Mouse (Mus musculus) heart, embryonic 11.5 days (tissue): ENCODE data around the gene Rnasel. TPM values are rescaled to one million over a fixed set of nuclear protein-coding genes. Genes with fewer than 3 reads are reported as not detected.

Source experiments
- ATAC-seq: fragments of 200-750 bp; cut with Nextera tagmentation; replicated peaks from 2 replicates; pipeline ENCODE4 v1.8.0; 2017; ENCODE audit warnings: moderate library complexity; ENCODE audit not compliant: insufficient number of reproducible peaks, low FRiP score, low TSS enrichment
- H3K27ac ChIP-seq: fragments of 300-500 bp; sonication (generic); 2 replicates; pipeline ENCODE4 v1.5.1; 2014; ENCODE audit warnings: mild to moderate bottlenecking, low read depth, low read length
- H3K27me3 ChIP-seq: fragments of 300-500 bp; sonication (generic); 2 replicates; pipeline ENCODE4 v1.6.1; 2014; ENCODE audit warnings: mild to moderate bottlenecking, low read length, mixed read lengths; ENCODE audit not compliant: control insufficient read depth, insufficient read depth
- H3K36me3 ChIP-seq: fragments of 300-500 bp; sonication (generic); 2 replicates; pipeline ENCODE4 v1.6.1; 2014; ENCODE audit warnings: mild to moderate bottlenecking, low read length, moderate library complexity, mixed read lengths; ENCODE audit not compliant: control insufficient read depth, insufficient read depth
- H3K4me1 ChIP-seq: fragments of 300-500 bp; sonication (generic); 2 replicates; pipeline ENCODE4 v1.6.1; 2014; ENCODE audit warnings: low read length; ENCODE audit not compliant: control insufficient read depth, insufficient read depth
- H3K4me2 ChIP-seq: fragments of 300-500 bp; sonication (generic); 2 replicates; pipeline ENCODE4 v1.6.1; 2014; ENCODE audit warnings: mild to moderate bottlenecking, moderate library complexity
- H3K4me3 ChIP-seq: fragments of 300-500 bp; sonication (generic); 2 replicates; pipeline ENCODE4 v1.5.1; 2014; ENCODE audit warnings: low read depth, low read length
- H3K9ac ChIP-seq: fragments of 300-500 bp; sonication (generic); 2 replicates; pipeline ENCODE4 v1.6.1; 2014; ENCODE audit warnings: mild to moderate bottlenecking, low read depth, low read length, moderate library complexity
- H3K9me3 ChIP-seq: fragments of 300-500 bp; sonication (generic); replicated peaks from 2 replicates; pipeline ENCODE4 v1.6.1; 2016; ENCODE audit warnings: low read length; ENCODE audit not compliant: control insufficient read depth
- WGBS: fragments of 180-500 bp; shearing (Covaris S2); extraction: QIAGEN DNeasy Blood & Tissue Kit; methylation state at CpG from one replicate; pipeline ENCODE4 v1.1.7; 2014; ENCODE audit not compliant: insufficient replicate concordance; 5-methylcytosine and 5-hydroxymethylcytosine counted together
- polyA plus RNA-seq: library from polyadenylated mRNA; unstranded; fragments of >200 nt; fragmentation: Nextera tagmentation; extraction: Ambion mirVana; gene quantifications from 2 replicates; pipeline ENCODE4 v1.2.1, GENCODE M21; 2014

Gene Rnasel
- polyA plus RNA-seq, 1 experiment from 2014 or later = 9.3 TPM

DNA sequence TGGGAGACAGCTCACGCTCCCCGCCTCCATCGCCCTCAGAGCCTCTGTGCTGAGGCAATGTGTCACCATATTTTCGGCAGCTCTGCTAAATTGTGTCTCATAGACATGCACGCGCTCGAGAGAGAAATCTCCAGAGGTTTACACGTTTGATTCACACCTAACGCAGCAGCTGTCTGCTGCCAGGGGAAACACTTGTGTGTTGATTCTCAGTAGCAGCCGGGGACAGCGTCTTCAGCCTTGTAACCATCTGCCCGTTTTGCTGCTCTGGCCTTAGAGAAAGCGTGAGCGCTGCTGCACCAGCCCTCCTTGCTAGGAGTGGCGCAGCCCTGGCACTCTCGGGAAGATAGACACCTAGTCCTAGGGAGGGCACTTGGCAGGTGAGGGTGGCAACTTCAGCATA, 22.6 kb upstream of the Rnasel start:
- WGBS = 82% methylated on average over 16 of the region's 16 CpGs

DNA sequence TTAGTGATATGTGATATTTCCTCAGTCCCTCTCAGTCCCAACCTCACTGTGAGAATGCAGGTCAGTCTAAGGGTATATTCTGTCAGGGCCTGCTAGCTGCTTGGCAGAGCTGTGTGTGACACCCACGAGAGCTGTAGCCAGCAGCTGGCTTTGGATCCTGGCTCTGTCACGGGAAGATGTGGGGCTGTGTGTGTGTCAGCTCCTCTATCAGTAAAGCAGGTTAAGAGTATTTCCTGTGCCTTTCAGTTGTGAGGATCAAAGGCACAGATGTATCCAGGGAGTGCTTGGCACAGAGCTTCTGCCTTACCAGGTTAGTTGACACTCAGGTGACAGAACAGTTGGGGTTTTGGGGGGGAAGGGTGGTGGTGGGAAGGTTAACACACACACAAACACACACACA, 19.4 kb upstream of the Rnasel start:
- ATAC-seq = 0 out of 2 replicates have a peak, but pooled peaks have one; percentile 4
- Histone ChIP-seq H3K9me3 (no peaks in the 10 kb centered on the region), H3K9ac (no peak overlapping the region), H3K4me1 (peaks cover 14% of the 10 kb centered on the region), H3K4me2 (no peak overlapping the region), H3K4me3 (no peak overlapping the region), H3K36me3 (no peaks in the 10 kb centered on the region), H3K27ac (no peak overlapping the region), H3K27me3 (no peaks in the 10 kb centered on the region)
- 24% methylated on average over 2 of the region's 2 CpGs for WGBS

More for the DNA sequence above, 22.6 kb upstream of the Rnasel start:
- Histone ChIP-seq H3K4me1 (peaks cover 14% of the 10 kb centered on the region), H3K36me3 (no peaks in the 10 kb centered on the region), H3K9ac (no peak overlapping the region), H3K4me3 (no peak overlapping the region), H3K27ac (no peak overlapping the region), H3K27me3 (no peaks in the 10 kb centered on the region), H3K4me2 (no peak overlapping the region), H3K9me3 (no peaks in the 10 kb centered on the region)
- ATAC-seq = no peak

DNA sequence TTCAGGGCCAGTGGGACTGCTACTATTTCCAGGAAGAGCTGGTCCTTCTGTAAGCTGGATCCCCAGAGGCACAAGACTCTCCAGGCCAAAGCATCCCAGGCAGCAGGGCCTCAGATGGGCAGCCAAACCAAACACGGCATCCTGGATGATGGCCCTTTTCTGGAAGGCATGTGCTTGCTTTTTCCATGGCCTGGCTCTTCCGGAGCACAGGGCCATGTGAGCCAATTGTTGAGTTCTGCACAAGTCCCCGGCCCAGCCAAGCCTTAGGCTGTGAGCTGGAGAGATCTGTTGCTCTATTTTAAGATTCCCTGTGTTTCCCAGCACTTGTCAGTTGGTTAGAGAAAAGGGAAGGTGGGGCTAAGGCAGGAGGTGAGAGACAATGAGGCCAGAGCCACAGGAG, 18.6 kb upstream of the Rnasel start:
- 22% methylated on average over 3 of the region's 3 CpGs for WGBS
- ATAC-seq = peak; percentile 41; the same call in 1 of the 2 replicates
- no peak overlapping the region; the same call in 1 of the 2 replicates for H3K4me2 ChIP-seq

DNA sequence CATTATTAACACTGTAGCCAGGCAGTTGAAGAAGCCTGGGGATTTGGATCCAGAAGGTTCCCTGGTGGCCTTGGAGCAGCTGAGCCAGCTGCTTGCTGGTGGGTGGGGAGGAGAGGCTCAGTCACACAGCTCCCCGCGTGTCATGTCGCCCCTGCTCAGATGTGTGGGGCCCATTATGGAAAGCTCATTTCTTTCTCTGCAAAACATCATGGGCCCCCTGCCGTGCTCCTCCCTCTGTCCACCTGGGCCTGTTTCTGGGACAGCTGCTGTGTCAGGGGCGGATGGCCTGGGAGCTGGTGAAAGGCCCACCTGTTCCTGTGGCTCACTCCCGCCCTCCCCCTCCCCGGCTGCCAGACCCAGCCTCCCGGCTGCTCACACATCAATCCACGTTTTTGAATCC, 16.0 kb upstream of the Rnasel start:
- 51% methylated on average over 9 of the region's 9 CpGs for WGBS
- no peaks in the 10 kb centered on the region for H3K36me3 ChIP-seq
- H3K4me3 ChIP-seq = no peak overlapping the region
- peaks cover 4% of the 10 kb centered on the region for H3K27me3 ChIP-seq
- H3K27ac ChIP-seq = no peak overlapping the region
- H3K9me3 ChIP-seq = no peaks in the 10 kb centered on the region
- H3K4me1 ChIP-seq = peaks cover 14% of the 10 kb centered on the region
- H3K9ac ChIP-seq = no peak overlapping the region
- no peak overlapping the region for H3K4me2 ChIP-seq
- no peak for ATAC-seq

More for the DNA sequence above, 18.6 kb upstream of the Rnasel start:
- H3K36me3 ChIP-seq = no peaks in the 10 kb centered on the region
- no peak overlapping the region for H3K4me3 ChIP-seq
- H3K27me3 ChIP-seq = no peaks in the 10 kb centered on the region
- peaks cover 14% of the 10 kb centered on the region for H3K4me1 ChIP-seq
- H3K9me3 ChIP-seq = no peaks in the 10 kb centered on the region
- peak overlapping the region; percentile 57; the same call in 1 of the 2 replicates for H3K27ac ChIP-seq
- no peak overlapping the region for H3K9ac ChIP-seq

DNA sequence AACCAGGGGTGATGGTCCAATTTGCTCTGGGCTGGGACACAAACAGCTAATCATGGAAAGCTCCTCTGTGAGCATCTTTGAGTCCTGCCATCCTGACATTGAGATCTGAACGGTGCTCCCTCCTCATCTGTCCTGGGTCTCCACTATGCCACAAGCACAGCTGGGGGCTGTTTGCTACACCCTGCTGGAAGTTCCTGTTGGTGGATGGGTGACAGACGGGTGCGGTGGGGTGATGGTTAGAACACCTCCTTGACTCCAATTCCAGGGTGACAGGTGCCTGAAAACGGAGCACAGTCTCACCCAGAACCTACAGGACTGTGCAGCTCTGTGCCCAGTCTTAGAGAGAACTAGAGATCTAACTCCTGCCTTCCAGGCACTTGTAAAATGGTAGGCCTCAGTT, 14.4 kb upstream of the Rnasel start:
- H3K36me3 ChIP-seq = no peaks in the 10 kb centered on the region
- H3K9me3 ChIP-seq = no peaks in the 10 kb centered on the region
- no peak overlapping the region for H3K27ac ChIP-seq
- no peak overlapping the region for H3K4me2 ChIP-seq
- WGBS = 64% methylated on average over 4 of the region's 4 CpGs
- ATAC-seq = no peak
- H3K27me3 ChIP-seq = peaks cover 13% of the 10 kb centered on the region
- no peak overlapping the region for H3K4me3 ChIP-seq
- peaks cover 16% of the 10 kb centered on the region for H3K4me1 ChIP-seq
- H3K9ac ChIP-seq = no peak overlapping the region

DNA sequence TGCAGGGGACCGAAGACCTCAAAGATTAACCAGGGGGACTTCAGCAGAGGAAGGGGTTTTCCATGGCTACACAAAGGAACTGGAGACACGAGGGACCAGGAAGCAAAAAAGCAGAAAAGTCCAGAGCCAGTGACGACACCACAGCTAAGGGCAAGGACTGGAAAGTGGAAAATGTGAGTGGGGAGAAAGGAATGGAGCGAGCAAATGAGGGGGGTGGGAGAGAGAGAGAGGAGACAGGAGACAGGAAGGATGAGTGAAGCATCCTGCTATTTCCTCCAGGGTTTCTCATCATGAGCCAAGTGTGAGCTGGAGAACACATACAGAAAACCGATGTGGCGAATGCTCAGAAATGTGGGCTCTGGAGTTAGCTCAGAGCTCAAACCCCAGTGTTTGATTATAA, 13.1 kb upstream of the Rnasel start:
- H3K36me3 ChIP-seq = no peaks in the 10 kb centered on the region
- WGBS = 62% methylated on average over 6 of the region's 6 CpGs
- peaks cover 16% of the 10 kb centered on the region for H3K27me3 ChIP-seq
- H3K27ac ChIP-seq = no peak overlapping the region
- peaks cover 5% of the 10 kb centered on the region; the same call in 1 of the 2 replicates for H3K4me1 ChIP-seq
- ATAC-seq = no peak
- no peaks in the 10 kb centered on the region for H3K9me3 ChIP-seq
- no peak overlapping the region for H3K4me2 ChIP-seq
- H3K9ac ChIP-seq = no peak overlapping the region
- no peak overlapping the region for H3K4me3 ChIP-seq

DNA sequence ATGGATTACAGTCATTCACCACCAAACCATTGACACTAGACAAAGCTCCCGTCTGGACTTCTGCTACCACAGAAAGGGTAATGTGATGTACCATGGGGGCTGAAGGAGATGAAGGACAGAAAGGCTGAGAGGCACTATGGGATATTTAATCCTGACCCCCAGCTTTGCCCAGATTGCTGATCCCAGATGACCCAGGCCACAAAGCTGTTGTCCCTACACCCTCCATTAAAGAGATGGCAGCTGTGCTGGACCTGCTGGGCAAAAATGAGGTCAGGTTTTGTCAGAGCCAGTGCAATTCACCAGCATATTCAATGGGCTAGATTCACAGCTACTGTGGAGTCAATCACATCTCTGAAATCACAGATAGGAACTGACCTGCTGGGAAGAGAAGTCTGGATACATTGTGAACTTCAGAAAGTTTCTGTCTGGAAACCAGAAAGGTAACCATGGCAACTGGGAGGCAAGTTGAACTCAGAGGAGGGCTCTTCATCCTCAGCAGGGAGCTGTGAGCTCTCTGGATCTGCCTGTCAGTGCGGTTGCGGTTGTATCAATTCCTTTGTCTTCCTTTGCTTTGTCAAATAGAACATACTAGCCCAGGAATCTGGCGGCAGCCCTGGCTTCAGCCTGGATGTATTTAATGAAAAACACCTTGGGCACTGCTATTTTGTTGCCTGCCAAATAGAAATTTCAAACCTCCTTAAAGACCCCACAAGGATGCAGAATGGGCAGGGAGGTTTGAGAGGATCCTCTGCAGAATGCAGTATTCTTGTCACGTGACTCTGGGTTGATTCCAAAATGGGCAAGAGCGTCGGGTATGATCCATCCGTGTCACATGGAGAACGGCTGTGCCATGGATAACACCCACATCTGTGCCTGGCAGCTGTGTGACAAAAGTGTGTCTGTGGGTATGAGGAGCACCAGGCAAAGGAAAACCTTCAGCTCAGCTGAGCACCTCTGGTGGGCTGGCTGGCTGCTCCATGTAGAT, 11.8 kb upstream of the Rnasel start:
- no peak overlapping the region for H3K4me2 ChIP-seq
- no peak overlapping the region for H3K9ac ChIP-seq
- H3K4me1 ChIP-seq = peaks cover 8% of the 10 kb centered on the region; the same call in 1 of the 2 replicates
- no peak for ATAC-seq
- no peak overlapping the region for H3K4me3 ChIP-seq
- no peaks in the 10 kb centered on the region for H3K9me3 ChIP-seq
- peaks cover 19% of the 10 kb centered on the region for H3K27me3 ChIP-seq
- no peaks in the 10 kb centered on the region for H3K36me3 ChIP-seq
- WGBS = 50% methylated on average over 9 of the region's 9 CpGs
- no peak overlapping the region for H3K27ac ChIP-seq

DNA sequence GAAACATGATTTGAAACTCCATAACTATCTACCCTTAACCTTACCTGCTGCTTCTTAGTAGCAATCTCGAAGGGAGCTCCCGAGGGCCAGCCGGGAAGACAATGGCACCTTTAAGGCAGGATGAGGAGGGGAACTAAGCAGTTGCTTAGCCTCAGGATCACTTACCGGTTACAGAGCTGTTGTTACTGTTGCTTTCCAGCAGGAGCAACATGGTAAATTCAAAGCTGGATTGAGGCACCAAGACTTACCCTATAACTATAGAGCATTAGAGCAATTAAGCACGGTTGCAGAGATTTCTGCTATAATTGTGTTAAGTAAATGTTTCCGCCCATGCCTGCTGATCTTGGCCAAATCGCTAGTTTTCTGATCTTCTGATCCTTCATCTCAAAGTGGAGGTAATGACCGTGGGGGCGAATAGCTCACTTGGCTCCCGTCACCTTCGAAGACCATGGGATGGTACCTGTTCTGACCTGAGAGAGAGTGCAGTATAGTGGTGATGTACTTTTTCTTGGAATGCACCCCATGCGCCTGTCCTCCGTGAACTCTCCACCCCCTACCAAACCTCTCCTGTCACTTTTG, 9.7 kb upstream of the Rnasel start:
- WGBS = 17% methylated on average over 13 of the region's 13 CpGs
- ATAC-seq = no peak
- Histone ChIP-seq H3K9ac (no peak overlapping the region), H3K27ac (no peak overlapping the region), H3K4me2 (peak overlapping the region; percentile 71), H3K36me3 (no peaks in the 10 kb centered on the region), H3K27me3 (peaks cover 19% of the 10 kb centered on the region), H3K4me1 (peaks cover 8% of the 10 kb centered on the region; the same call in 1 of the 2 replicates), H3K9me3 (no peaks in the 10 kb centered on the region), H3K4me3 (peak overlapping the region; percentile 43)
